Mouse (Mus musculus): ENCODE measurements around the gene Smug1. TPM values are rescaled to one million over a fixed set of nuclear protein-coding genes. Genes with fewer than 3 reads are reported as not detected.

Gene Smug1
- polyA plus RNA-seq, 1 experiment, result 18.1 TPM

DNA sequence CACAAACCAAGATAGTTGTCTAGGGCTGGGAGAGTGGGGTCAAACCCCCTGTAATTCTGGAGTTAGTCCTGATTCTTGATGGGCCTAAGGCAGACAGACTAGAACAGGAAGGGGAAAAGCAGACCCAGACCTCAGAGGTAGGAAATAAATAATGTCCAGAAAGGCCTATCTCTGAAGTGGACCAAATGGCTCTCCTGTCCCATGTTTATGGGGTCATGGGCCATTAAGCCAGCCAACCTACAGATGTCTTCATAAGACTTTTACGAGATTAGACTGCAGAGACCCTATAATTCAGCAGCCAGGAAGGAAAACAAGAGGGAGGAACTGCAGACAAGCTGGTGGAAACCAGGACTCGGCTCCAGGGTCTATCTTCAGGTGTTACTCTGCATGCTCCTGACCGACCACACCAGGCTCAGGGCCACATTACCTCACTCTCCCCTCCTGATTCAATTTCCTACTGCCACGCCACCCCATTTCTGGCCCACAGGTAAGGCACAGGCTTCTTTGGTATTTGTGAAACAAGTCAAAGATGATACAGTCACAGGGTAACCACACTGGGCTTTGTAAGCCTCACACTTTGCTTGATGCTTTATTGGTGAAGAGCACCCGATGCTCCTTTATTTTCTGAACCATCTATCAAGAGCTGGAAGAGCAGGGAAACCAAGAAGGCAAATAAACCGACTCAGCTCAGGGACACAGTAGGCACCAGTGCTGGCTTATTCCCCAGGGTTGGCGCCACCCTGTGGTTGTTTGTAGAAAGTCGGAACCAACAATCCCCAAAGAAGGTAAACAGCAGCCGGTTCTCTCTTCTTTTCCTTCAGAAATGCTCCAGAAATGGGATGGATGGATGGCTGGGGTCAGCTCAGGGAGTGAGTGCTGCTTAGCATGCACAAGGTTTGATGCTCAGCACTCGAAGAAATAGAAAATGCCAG is 23.9 kb upstream of the Smug1 start:
- Histone ChIP-seq H3K4me3 (replicated peaks; ENCODE audit: extremely low read depth, low read depth, low read length) (no peak overlapping the region), H3K4me1 (ENCODE audit: control insufficient read depth, insufficient read depth, low read length) (peaks cover 10% of the 10 kb centered on the region)
- 60% methylated on average over 10 of the region's 10 CpGs for WGBS
- DNase-seq, result no peak
- TF ChIP-seq POLR2A (IDR thresholded peaks at IDR 0.05; ENCODE audit: borderline replicate concordance, extremely low read depth, low read depth, low read length) (no peak), CTCF (IDR thresholded peaks at IDR 0.05; ENCODE audit: insufficient read depth, low read length) (peak; percentile 73)

DNA sequence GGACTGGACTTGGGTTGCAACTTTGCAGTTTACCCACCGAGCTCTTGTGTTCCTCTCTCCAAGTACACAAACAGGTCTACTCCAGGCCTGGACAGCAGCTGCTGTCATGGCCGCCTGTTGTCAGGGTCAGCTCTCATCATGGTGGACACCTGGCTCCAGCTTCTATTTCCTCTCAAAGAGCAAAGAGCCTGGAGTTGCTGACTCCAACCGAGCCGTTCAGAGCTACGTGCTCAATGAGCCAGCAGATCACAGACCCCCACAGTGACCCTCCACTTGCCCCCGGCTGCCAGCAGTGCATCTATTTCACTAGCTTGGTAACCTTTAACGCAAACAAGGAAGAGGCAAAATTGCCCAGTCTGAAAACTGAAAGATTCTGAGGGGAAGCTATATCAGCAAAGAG is 23.2 kb upstream of the Smug1 start:
- TF ChIP-seq POLR2A (IDR thresholded peaks at IDR 0.05; ENCODE audit: borderline replicate concordance, extremely low read depth, low read depth, low read length) (no peak), CTCF (IDR thresholded peaks at IDR 0.05; ENCODE audit: insufficient read depth, low read length) (no peak)
- no peak overlapping the region for H3K4me3 ChIP-seq (replicated peaks; ENCODE audit: extremely low read depth, low read depth, low read length)
- H3K4me1 ChIP-seq (ENCODE audit: control insufficient read depth, insufficient read depth, low read length), result peaks cover 10% of the 10 kb centered on the region
- DNase-seq, result no peak
- 82% methylated on average over 7 of the region's 7 CpGs for WGBS

DNA sequence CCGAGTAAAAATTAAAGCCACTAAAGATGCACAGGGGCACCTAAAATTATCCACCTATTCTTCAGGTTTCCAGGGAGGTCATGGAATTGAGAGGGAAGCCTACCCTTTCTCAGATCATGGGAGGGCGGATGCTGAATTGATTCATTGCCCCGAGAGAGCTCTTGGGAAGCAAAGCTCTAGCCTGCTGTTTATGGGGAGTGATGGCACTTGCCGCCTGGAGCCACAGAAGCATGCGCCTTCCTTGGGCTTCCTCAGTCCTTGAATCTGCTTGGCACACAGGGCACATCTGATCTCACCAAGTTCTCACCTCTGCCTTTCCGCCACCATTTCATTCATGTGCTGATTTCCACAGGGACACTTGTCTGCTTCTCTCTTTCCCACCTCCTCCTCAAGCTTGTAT is 20.9 kb upstream of the Smug1 start:
- no peak for DNase-seq
- WGBS, result 77% methylated on average over 6 of the region's 6 CpGs
- no peak for TF ChIP-seq CTCF (IDR thresholded peaks at IDR 0.05; ENCODE audit: insufficient read depth, low read length)
- TF ChIP-seq POLR2A (IDR thresholded peaks at IDR 0.05; ENCODE audit: borderline replicate concordance, extremely low read depth, low read depth, low read length), result no peak
- Histone ChIP-seq H3K4me3 (replicated peaks; ENCODE audit: extremely low read depth, low read depth, low read length) (no peak overlapping the region), H3K4me1 (ENCODE audit: control insufficient read depth, insufficient read depth, low read length) (peaks cover 6% of the 10 kb centered on the region; the same call in 1 of the 2 replicates)

DNA sequence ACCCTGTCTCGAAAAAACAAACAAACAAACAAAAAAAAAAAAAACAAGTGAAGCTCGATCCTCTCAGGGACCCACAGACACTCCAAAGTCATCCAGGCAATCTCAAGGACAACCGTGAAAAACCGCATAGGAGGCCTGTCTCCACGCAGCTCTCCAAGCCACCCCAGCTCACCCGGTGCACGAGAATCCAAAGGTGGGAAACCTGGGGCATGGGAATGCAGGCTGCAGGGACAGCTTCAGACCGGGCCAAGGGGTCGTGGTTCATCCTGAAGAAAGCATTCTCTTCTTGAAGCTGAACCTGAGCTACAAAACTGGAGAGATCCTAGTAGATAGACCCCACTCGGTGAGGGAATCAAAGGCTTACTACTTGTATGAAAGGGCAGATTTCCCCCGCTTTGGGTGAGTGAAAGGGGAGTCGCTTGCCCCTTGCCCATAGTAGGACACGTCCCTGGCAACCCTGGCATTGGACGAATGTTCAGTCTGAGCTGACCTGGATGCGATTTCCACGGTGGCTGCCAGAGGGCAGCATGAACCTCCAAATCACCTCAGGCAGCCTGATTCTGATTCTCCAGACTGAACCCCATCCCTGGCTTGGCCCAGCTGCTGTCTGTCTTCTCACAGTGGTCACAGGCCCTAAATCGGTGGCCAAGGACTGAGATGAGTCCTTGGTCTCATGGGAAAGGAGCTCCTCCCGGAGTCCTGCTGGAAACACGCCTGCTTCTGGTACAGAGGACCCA is 18.7 kb upstream of the Smug1 start:
- Histone ChIP-seq H3K4me3 (replicated peaks; ENCODE audit: extremely low read depth, low read depth, low read length) (no peak overlapping the region), H3K4me1 (ENCODE audit: control insufficient read depth, insufficient read depth, low read length) (peaks cover 6% of the 10 kb centered on the region)
- 44% methylated on average over 19 of the region's 19 CpGs for WGBS
- DNase-seq, result no peak
- TF ChIP-seq POLR2A (IDR thresholded peaks at IDR 0.05; ENCODE audit: borderline replicate concordance, extremely low read depth, low read depth, low read length), result no peak
- peak; percentile 83 for TF ChIP-seq CTCF (IDR thresholded peaks at IDR 0.05; ENCODE audit: insufficient read depth, low read length)

DNA sequence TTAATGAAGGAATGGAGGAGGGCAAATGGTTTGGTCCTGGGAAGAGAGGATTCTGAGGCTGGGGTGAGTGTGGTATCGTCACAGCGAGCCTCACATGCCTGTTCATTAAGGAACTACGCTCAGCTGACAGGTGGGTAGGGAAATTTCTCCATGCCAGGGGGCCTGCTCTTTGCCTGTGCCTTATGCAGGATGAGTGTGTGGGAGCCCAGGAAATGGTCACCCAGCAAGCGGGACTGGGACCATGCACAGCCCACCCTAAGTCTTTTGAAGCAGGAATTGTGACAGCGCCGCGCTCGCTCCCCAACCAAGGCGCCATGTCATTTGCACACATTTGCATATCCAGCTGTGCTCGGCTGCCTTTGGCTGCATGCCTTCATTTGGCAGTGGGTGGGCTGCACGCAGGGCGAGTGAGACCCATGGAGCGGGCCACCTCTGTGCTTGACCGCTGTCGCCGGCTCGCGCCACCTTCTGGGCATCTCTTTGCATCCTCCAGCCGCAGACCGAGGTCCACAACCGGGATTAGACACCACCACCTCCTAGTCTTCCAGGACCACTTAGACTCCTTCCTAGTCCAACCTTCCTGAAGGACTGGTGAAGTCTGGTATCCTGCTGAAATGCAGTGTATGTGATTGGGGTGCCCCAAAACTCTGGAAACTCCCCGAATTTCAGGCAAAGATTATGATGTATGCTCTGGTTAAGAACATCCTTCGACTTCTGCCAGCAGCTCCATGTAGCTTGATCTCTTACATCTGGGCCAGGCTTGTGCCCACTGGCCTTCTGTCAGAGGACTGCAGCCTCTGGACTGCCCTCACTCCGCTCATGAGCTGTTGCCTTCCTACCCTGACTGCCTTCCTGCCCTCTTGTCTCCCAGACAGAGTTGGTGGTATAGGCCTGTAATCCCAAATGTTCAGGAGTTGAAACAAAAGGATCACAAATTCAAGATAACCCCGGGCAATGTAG is 17.0 kb upstream of the Smug1 start:
- no peak overlapping the region for H3K4me3 ChIP-seq (replicated peaks; ENCODE audit: extremely low read depth, low read depth, low read length)
- TF ChIP-seq CTCF (IDR thresholded peaks at IDR 0.05; ENCODE audit: insufficient read depth, low read length) (no peak), POLR2A (IDR thresholded peaks at IDR 0.05; ENCODE audit: borderline replicate concordance, extremely low read depth, low read depth, low read length) (no peak)
- DNase-seq, result no peak
- H3K4me1 ChIP-seq (ENCODE audit: control insufficient read depth, insufficient read depth, low read length), result peaks cover 6% of the 10 kb centered on the region
- WGBS, result 15% methylated on average over 25 of the region's 25 CpGs

DNA sequence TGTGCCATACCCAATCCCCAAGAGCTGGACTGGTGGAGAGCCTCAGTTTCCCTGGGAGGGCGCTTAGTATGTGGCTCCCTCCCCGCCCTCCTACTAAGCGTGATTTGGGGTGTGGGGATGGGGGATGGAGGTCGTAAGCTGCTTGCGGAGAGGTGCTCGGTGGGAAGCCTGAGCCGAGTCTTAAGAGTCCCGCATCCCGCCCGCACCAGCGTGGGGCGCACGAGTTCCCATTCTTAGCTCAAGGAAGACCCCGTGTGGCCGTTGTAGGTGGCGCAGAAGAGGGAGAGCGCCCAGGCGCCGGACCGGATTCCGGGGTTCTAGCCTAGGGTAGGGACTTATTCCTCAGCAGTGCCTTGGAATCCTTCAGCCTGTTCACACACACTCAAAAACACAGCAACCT is 16.2 kb upstream of the Smug1 start:
- TF ChIP-seq POLR2A (IDR thresholded peaks at IDR 0.05; ENCODE audit: borderline replicate concordance, extremely low read depth, low read depth, low read length) (no peak), CTCF (IDR thresholded peaks at IDR 0.05; ENCODE audit: insufficient read depth, low read length) (peak; percentile 48)
- Histone ChIP-seq H3K4me1 (ENCODE audit: control insufficient read depth, insufficient read depth, low read length) (peaks cover 6% of the 10 kb centered on the region), H3K4me3 (replicated peaks; ENCODE audit: extremely low read depth, low read depth, low read length) (no peak overlapping the region)
- no peak for DNase-seq
- under 1% methylated on average over 21 of the region's 21 CpGs for WGBS

DNA sequence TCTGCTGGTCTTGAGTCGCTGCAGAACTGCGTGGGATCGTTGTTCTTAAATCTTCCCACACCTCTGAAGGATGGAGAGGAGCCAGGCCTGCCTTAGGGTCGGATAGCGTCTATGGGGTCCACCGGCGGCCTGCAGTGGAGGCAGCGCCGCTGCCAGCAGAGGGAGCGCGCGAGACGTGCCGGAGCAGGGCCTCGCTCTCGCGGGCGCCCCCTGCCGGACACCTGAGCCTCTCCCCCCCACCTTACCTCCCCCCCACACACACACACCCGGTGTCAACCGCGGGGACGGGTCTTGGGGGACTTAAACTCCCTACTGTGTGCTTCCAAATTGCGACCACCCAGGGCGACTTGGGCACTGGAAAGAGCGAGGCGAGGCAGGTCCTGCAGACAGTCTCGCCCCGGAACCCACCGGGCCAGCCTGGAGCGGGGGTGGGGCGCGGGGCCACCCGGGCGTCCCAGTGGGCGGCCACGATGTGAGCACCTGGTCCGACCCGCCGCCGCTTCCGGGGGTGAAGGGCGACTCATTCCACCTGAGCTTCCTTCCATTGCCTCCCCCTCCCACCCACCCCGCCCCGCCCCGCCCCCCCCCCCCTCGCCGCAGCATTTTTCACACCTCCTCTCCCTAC is 15.4 kb upstream of the Smug1 start:
- peak overlapping the region; percentile 36 for H3K4me3 ChIP-seq (replicated peaks; ENCODE audit: extremely low read depth, low read depth, low read length)
- peaks cover 6% of the 10 kb centered on the region for H3K4me1 ChIP-seq (ENCODE audit: control insufficient read depth, insufficient read depth, low read length)
- peak; percentile 81 for DNase-seq
- peak; percentile 74 for TF ChIP-seq CTCF (IDR thresholded peaks at IDR 0.05; ENCODE audit: insufficient read depth, low read length)
- TF ChIP-seq POLR2A (IDR thresholded peaks at IDR 0.05; ENCODE audit: borderline replicate concordance, extremely low read depth, low read depth, low read length), result no peak
- WGBS, result 2% methylated on average over 44 of the region's 48 CpGs

DNA sequence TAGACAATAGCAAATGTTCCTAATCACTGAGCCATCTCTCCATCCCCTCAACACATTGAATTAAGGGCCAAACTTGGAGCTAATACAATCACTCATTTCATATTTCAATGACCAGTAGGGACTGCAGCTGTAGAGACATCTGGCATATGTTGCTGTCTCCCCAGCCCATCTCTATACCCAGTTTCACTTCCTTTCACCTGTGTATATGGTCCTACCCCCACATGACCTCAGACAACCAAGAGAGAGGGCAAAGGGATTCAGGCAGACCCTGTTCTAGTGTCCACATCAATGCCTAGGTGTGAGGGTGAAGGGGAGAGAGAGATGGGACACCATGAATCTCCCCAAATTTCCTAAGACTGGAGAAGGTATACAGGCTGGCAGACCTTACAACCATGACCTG is 13.5 kb upstream of the Smug1 start:
- Histone ChIP-seq H3K4me1 (ENCODE audit: control insufficient read depth, insufficient read depth, low read length) (peaks cover 6% of the 10 kb centered on the region), H3K4me3 (replicated peaks; ENCODE audit: extremely low read depth, low read depth, low read length) (no peak overlapping the region)
- TF ChIP-seq CTCF (IDR thresholded peaks at IDR 0.05; ENCODE audit: insufficient read depth, low read length) (no peak), POLR2A (IDR thresholded peaks at IDR 0.05; ENCODE audit: borderline replicate concordance, extremely low read depth, low read depth, low read length) (no peak)
- DNase-seq, result no peak

All from lung, adult 2 months (tissue).